Mouse (Mus musculus): Measurements from ENCODE around the gene Mcu. TPM values are rescaled to one million over a fixed set of nuclear protein-coding genes. Genes with fewer than 3 reads are reported as not detected.
A peak's percentile ranks its signal among the peaks of the same experiment; 100 is the strongest.

The Mcu gene
- polyA plus RNA-seq, 1 experiment from 2014 or later, result 10.2 TPM

DNA sequence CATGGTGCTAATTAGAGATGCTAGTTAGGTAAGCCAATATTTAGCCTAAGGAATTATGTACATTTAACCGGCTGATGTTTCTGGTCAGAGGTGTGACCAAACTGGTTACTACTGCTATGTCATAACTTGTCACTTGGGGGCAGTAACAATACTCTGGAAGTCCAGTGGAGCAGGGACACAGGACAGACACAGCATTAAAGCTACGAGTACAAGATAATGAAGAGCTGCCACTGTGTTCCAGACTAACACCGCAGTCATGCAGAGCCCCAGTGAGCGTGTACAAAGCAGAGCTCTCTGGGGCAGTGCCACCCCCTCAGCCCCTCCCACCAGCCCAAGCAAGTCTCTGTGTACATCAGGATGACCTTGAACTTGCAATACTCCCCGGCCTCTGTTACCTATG, 164.7 kb downstream of the Mcu start:
- H3K9me3 ChIP-seq (replicated peaks), result no peaks in the 10 kb centered on the region
- WGBS (ENCODE audit: insufficient replicate concordance), result 50% methylated on average over 5 of the region's 5 CpGs
- H3K4me1 ChIP-seq (replicated peaks), result 0 out of 2 replicates have a peak, but pooled peaks cover 5% of the 10 kb centered on the region
- no peaks in the 10 kb centered on the region for H3K27me3 ChIP-seq
- no peak overlapping the region for H3K27ac ChIP-seq (replicated peaks)
- H3K4me3 ChIP-seq (replicated peaks), result no peak overlapping the region
- H3K9ac ChIP-seq, result no peak overlapping the region
- H3K4me2 ChIP-seq, result no peak overlapping the region
- peaks cover 4% of the 10 kb centered on the region; the same call in 1 of the 2 replicates for H3K36me3 ChIP-seq (replicated peaks)
- ATAC-seq (ENCODE audit: insufficient read depth), result peak; percentile 28; the same call in 1 of the 2 replicates

DNA sequence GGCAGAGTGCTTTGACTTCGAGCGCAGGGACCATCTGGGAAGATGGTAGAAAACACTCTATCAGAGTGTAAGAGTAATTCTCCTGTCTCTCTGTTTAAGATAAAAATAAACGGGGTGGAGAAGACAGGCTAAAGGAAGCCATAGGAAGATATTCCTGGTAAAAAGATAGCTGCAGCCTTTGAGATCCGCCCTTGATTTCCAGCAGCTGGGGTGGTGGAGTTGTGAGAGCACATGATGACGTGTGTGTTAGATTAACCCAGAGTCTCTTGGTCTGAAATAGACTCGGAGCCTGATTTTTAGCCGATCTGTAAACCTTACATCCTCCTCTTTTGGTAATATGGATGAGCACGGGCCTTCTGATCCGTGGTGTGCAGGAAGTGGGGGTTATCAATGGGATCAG, 168.9 kb downstream of the Mcu start:
- H3K4me1 ChIP-seq (replicated peaks), result no peaks in the 10 kb centered on the region
- no peaks in the 10 kb centered on the region; the same call in 1 of the 2 replicates for H3K36me3 ChIP-seq (replicated peaks)
- 47% methylated on average over 9 of the region's 9 CpGs for WGBS (ENCODE audit: insufficient replicate concordance)
- H3K9me3 ChIP-seq (replicated peaks), result no peaks in the 10 kb centered on the region
- H3K9ac ChIP-seq, result no peak overlapping the region
- H3K27me3 ChIP-seq, result no peaks in the 10 kb centered on the region
- H3K4me3 ChIP-seq (replicated peaks), result no peak overlapping the region
- ATAC-seq (ENCODE audit: insufficient read depth), result no peak
- no peak overlapping the region for H3K27ac ChIP-seq (replicated peaks)
- no peak overlapping the region for H3K4me2 ChIP-seq

DNA sequence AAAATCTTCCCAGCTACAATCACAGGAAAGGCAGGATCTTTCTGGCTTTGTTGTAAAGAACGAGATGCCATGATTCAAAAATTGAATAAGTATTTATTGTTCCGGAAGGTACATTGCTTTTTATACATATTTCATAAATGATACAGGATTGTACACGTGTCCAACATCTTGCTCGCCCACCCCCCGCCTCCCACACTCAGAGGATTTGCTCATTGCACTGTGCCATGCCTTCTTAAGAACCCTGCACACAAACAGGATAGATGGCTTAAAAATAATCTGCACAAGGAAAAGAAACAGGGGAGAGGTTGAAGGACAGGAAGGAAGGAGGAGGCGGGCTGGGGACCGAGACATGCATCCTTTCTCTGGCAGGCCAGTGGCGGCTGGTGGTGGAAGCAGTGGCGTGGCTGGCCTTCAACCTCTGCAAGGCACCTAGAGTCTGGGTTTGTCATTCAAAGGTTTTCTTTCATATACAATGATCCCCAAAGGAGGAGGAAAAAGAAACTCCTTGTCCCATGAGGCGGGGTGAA, 169.5 kb downstream of the Mcu start:
- no peak overlapping the region for H3K27ac ChIP-seq (replicated peaks)
- WGBS (ENCODE audit: insufficient replicate concordance), result 54% methylated on average over 10 of the region's 10 CpGs
- no peak overlapping the region for H3K4me3 ChIP-seq (replicated peaks)
- ATAC-seq (ENCODE audit: insufficient read depth), result no peak; the same call in 1 of the 2 replicates
- H3K9me3 ChIP-seq (replicated peaks), result no peaks in the 10 kb centered on the region
- H3K4me1 ChIP-seq (replicated peaks), result no peaks in the 10 kb centered on the region
- H3K36me3 ChIP-seq (replicated peaks), result no peaks in the 10 kb centered on the region; the same call in 1 of the 2 replicates
- no peak overlapping the region for H3K4me2 ChIP-seq
- H3K27me3 ChIP-seq, result no peaks in the 10 kb centered on the region
- H3K9ac ChIP-seq, result no peak overlapping the region

DNA sequence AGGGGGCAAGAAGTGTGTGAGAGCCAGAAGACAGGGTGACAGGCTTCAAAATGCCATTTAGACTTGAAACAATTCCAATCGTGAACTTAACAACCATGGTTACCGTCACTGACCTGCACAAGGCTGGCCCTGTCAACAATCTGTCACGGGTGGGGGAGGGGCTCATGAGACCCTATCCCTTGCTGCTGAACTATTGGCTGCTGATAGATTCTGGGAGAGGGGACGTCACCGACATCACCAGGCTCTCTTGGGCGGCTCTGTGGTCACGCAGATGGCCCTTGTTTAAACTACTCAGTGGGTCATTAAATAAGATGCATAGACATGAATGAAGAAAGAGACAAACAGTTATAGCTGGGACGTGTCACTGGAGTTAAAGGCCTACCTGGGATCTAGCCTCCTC, 171.9 kb downstream of the Mcu start:
- H3K27me3 ChIP-seq, result no peaks in the 10 kb centered on the region
- no peaks in the 10 kb centered on the region for H3K9me3 ChIP-seq (replicated peaks)
- no peak overlapping the region for H3K4me3 ChIP-seq (replicated peaks)
- H3K9ac ChIP-seq, result no peak overlapping the region
- no peak overlapping the region for H3K4me2 ChIP-seq
- H3K4me1 ChIP-seq (replicated peaks), result no peaks in the 10 kb centered on the region
- WGBS (ENCODE audit: insufficient replicate concordance), result 33% methylated on average over 8 of the region's 8 CpGs
- no peak overlapping the region for H3K27ac ChIP-seq (replicated peaks)
- no peak for ATAC-seq (ENCODE audit: insufficient read depth)
- no peaks in the 10 kb centered on the region for H3K36me3 ChIP-seq (replicated peaks)

DNA sequence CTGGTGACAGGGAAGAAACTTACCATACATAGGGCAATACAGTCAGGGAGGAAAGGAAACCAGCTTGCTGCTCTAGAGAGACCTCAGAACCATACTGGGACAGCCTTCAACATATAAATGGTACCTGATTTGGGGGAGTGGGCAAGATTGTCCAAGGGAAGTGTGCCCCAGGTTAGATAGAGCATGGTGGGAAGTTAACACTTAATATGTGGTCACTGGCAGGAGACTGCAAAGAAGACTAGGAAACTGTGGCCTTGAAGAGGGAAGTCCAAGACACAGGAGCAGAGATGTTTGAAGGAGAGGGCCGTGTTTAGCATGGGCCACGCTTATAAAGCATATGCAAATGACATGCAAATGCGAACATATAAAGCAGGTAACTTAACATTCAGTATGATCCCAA, 172.4 kb downstream of the Mcu start:
- H3K4me3 ChIP-seq (replicated peaks), result no peak overlapping the region
- H3K36me3 ChIP-seq (replicated peaks), result no peaks in the 10 kb centered on the region
- H3K4me1 ChIP-seq (replicated peaks), result no peaks in the 10 kb centered on the region; the same call in 1 of the 2 replicates
- WGBS (ENCODE audit: insufficient replicate concordance), result 30% methylated on average over 3 of the region's 3 CpGs
- no peaks in the 10 kb centered on the region for H3K9me3 ChIP-seq (replicated peaks)
- no peaks in the 10 kb centered on the region for H3K27me3 ChIP-seq
- no peak overlapping the region for H3K27ac ChIP-seq (replicated peaks)
- no peak for ATAC-seq (ENCODE audit: insufficient read depth)
- H3K4me2 ChIP-seq, result no peak overlapping the region
- no peak overlapping the region for H3K9ac ChIP-seq

DNA sequence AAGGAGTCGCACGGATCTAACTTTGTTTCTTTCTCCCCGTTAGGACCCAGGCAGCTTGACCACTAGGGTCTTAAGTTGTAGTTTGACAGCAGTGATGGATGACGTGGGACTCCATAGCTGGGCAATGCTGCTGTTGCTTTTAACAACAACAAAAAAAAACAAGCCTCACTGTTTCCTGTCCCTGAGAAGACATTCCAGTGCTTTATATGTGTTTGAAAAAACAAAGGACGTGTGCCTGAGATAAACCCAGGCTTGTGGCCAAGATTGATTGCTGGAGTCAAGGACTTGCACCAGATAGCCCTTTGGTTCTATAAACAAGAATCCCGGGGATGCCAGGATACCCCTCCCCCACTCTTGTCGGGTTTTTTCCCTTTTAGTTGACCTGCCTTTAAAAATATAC, 173.3 kb downstream of the Mcu start:
- H3K9ac ChIP-seq, result no peak overlapping the region
- H3K4me3 ChIP-seq (replicated peaks), result no peak overlapping the region
- WGBS (ENCODE audit: insufficient replicate concordance), result 8% methylated on average over 7 of the region's 7 CpGs
- ATAC-seq (ENCODE audit: insufficient read depth), result no peak
- no peak overlapping the region for H3K27ac ChIP-seq (replicated peaks)
- no peaks in the 10 kb centered on the region for H3K36me3 ChIP-seq (replicated peaks)
- H3K9me3 ChIP-seq (replicated peaks), result no peaks in the 10 kb centered on the region
- no peak overlapping the region for H3K4me2 ChIP-seq
- H3K27me3 ChIP-seq, result no peaks in the 10 kb centered on the region
- H3K4me1 ChIP-seq (replicated peaks), result no peaks in the 10 kb centered on the region; the same call in 1 of the 2 replicates

DNA sequence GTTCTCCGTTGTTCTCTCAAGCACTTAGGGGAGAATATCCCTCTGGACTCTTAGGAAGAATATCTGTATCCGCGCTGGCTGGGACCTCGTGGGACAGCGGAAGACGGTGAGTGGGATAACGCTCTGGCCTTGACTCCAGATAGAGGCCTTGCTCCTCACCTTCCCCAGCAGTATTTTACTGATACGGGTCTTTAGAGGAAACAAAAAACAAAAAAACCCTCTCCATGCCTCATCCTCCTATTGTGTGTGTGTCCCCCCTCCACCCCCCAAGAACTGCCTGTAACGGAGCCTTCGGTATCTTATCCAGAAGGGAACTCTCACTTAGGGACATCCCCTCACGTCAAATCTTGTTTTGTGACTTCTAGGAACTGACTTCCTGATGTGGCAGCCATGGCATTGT, 174.8 kb downstream of the Mcu start, which contains the start of gene Oit3:
Oit3 (minus strand) TSS at position 44 of the 400 bp plus-strand sequence.
- H3K4me2 ChIP-seq, result no peak within 1 kb of the TSS
- H3K4me1 ChIP-seq (replicated peaks), result no peaks in the 10 kb centered on the region; the same call in 1 of the 2 replicates
- no peak within 1 kb of the TSS for H3K27ac ChIP-seq (replicated peaks)
- H3K9me3 ChIP-seq (replicated peaks), result no peaks in the 10 kb centered on the region
- no peaks in the 10 kb centered on the region for H3K36me3 ChIP-seq (replicated peaks)
- no peaks in the 10 kb centered on the region for H3K27me3 ChIP-seq
- WGBS (ENCODE audit: insufficient replicate concordance), result 49% methylated on average over 11 of the region's 11 CpGs
- ATAC-seq (ENCODE audit: insufficient read depth), result 0 out of 2 replicates have a peak, but pooled peaks have one; percentile 49
- H3K9ac ChIP-seq, result no peak within 1 kb of the TSS
- no peak within 1 kb of the TSS for H3K4me3 ChIP-seq (replicated peaks)

DNA sequence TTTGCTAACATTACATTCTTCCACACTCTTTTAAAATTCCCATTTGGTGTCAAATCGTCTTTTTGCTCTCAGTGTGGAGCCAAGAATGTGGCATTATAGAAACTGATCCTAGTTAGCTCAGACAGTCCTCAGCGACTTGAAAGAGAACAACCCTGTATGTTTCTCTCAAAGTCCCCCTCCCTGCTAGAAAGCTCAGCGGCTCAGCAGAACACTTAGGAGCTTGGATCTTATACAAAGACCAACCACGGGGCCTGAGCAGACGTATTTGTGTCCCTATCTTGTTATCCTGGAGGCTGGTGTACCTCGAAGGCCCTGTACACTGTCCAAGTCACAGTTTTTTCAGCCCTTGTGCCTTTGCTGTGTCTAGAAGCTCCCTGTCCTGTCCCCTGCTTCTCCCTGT, 176.3 kb downstream of the Mcu start:
- H3K9ac ChIP-seq, result no peak overlapping the region
- 49% methylated on average over 6 of the region's 6 CpGs for WGBS (ENCODE audit: insufficient replicate concordance)
- H3K27ac ChIP-seq (replicated peaks), result no peak overlapping the region

DNA sequence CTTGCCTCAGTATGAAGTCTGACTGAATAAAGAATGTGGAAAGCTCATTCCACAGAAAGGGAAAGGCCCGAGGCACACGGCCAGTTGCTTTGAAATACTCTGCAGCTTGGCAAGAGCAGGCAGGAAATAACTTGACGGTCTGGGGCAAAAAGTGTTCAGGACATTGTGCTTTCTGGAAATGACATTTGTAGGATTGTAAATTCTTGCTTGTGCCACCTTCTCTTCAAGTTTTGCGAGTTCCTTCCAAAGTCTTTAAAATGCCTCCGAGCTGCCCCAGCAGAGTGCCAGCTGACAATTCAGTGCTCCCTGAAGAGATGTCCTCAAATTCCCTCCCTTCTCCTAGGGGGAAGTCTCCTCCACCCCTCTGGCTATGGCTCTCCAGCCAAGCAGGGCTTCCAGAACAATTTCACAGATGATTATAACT, 177.0 kb downstream of the Mcu start:
- Histone ChIP-seq H3K9me3 (replicated peaks) (no peaks in the 10 kb centered on the region), H3K4me3 (replicated peaks) (no peak overlapping the region), H3K4me1 (replicated peaks) (no peaks in the 10 kb centered on the region; the same call in 1 of the 2 replicates), H3K4me2 (no peak overlapping the region), H3K27me3 (no peaks in the 10 kb centered on the region), H3K9ac (no peak overlapping the region), H3K27ac (replicated peaks) (no peak overlapping the region), H3K36me3 (replicated peaks) (no peaks in the 10 kb centered on the region)
- WGBS (ENCODE audit: insufficient replicate concordance), result 45% methylated on average over 5 of the region's 5 CpGs
- ATAC-seq (ENCODE audit: insufficient read depth), result no peak

More for the DNA sequence above, 176.3 kb downstream of the Mcu start:
- H3K9me3 ChIP-seq (replicated peaks), result no peaks in the 10 kb centered on the region
- ATAC-seq (ENCODE audit: insufficient read depth), result no peak
- no peak overlapping the region for H3K4me3 ChIP-seq (replicated peaks)
- no peaks in the 10 kb centered on the region for H3K36me3 ChIP-seq (replicated peaks)
- H3K27me3 ChIP-seq, result no peaks in the 10 kb centered on the region
- H3K4me2 ChIP-seq, result no peak overlapping the region
- no peaks in the 10 kb centered on the region; the same call in 1 of the 2 replicates for H3K4me1 ChIP-seq (replicated peaks)

DNA sequence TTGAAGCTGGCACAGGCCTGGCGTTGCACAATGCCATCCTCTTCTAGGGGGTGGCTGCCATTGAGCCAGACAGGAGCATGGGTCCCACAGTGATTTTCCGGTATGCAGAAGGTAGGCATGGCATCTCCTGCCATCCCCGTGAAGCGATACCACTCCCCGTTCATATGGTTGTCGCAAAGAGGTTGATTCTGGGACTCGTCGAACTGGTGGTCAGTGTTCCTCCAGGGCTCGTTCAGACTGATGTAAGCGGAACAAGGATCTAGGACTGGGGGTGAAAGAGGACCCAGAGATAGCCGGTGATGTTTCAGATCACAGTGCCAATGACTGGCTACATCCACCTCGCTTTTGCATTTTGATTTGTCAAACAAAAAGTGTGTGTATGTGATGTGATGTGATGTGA, 177.8 kb downstream of the Mcu start:
- ATAC-seq (ENCODE audit: insufficient read depth), result no peak
- no peaks in the 10 kb centered on the region for H3K36me3 ChIP-seq (replicated peaks)
- H3K9ac ChIP-seq, result no peak overlapping the region
- WGBS (ENCODE audit: insufficient replicate concordance), result 78% methylated on average over 12 of the region's 12 CpGs
- H3K9me3 ChIP-seq (replicated peaks), result no peaks in the 10 kb centered on the region
- no peaks in the 10 kb centered on the region; the same call in 1 of the 2 replicates for H3K4me1 ChIP-seq (replicated peaks)
- H3K4me3 ChIP-seq (replicated peaks), result no peak overlapping the region
- no peaks in the 10 kb centered on the region for H3K27me3 ChIP-seq
- no peak overlapping the region for H3K27ac ChIP-seq (replicated peaks)
- H3K4me2 ChIP-seq, result no peak overlapping the region

DNA sequence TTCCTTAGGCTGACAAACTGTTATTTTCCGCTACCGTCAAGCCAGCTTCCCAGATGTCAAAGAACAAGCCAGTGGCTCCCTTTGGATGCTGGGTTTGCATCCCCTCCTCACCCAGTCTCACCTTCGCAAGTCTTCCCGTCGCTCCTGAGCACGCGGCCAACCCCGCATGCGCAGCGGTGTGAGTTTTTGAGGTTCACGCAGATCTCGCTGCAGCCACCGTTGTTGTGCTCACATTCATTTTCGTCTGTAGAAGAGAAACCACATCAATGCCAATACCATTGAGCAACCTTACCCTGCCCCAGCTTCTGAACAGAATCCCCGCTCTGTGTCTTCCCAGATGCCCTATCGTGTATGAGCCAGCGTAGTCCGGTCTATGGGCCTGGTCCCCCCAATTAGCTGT, 180.7 kb downstream of the Mcu start:
- Histone ChIP-seq H3K4me3 (replicated peaks) (no peak overlapping the region), H3K27ac (replicated peaks) (no peak overlapping the region), H3K9ac (no peak overlapping the region), H3K9me3 (replicated peaks) (no peaks in the 10 kb centered on the region), H3K4me1 (replicated peaks) (peaks cover 5% of the 10 kb centered on the region), H3K36me3 (replicated peaks) (no peaks in the 10 kb centered on the region), H3K4me2 (no peak overlapping the region), H3K27me3 (no peaks in the 10 kb centered on the region)
- ATAC-seq (ENCODE audit: insufficient read depth), result no peak
- 87% methylated on average over 18 of the region's 18 CpGs for WGBS (ENCODE audit: insufficient replicate concordance)

Data from liver, embryonic 15.5 days (tissue).